Mouse (Mus musculus) frontal cortex, postnatal 36 days (tissue): ENCODE data around the gene Tmem97.
A peak's percentile ranks its signal among the peaks of the same experiment; 100 is the strongest.
"Not testable (repeated sequence)": the region's sequence is repeated elsewhere in the genome, so short reads cannot be mapped to it uniquely, and the experiment has no call there.

ENCODE experiments used
- DNase-seq, 2 experiments: peaks; one replicate each; pipeline ENCODE4 v3.0.0; 2022; ENCODE audit warnings: low spot score in 2 of 2

Tmem97 gene

GRCm38 (mm10) chr11:78549491-78549987 lies 1.0 kb downstream of the Tmem97 start:
- DNase-seq = no peak

DNA sequence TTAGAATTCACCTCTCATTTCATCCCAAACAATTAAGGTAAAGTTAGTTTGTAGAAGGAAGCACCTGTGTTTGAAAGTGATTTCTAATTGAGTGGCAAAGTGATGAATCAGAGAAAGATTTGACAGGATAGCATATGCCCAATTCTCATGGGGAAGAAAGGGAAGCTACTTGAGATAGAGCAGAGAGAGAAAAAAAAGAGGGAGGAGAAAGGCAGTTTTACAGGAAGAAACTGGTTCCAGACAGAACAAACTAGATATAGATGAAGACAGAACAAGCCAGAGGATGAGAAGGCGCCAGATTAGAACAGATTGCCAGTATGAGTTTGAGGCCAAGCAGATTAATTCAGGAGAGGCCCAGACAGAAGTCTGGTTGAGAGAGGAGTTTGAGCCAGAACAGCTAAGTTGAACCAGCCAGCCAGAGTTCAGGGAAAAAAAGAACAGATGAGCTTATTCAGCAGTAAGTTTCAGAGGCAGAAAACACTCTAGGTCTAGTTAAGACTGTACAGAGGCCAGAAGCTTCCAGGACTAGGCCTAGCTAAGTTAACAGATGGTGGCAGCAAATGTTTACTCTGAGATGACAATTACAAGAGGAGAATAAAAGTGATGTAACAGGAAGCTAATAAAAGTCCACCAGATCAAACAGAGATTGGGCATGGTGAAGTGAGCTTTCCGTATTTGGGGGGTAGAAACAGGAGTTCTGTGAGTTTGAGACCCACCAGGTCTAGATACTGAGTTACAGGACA lies 2.7 kb downstream of the Tmem97 start:
- DNase-seq = no peak

- DNase-seq = no peak
These were observed 5.4 kb downstream of the Tmem97 start for GRCm38 (mm10) chr11:78545181-78545580.

DNA sequence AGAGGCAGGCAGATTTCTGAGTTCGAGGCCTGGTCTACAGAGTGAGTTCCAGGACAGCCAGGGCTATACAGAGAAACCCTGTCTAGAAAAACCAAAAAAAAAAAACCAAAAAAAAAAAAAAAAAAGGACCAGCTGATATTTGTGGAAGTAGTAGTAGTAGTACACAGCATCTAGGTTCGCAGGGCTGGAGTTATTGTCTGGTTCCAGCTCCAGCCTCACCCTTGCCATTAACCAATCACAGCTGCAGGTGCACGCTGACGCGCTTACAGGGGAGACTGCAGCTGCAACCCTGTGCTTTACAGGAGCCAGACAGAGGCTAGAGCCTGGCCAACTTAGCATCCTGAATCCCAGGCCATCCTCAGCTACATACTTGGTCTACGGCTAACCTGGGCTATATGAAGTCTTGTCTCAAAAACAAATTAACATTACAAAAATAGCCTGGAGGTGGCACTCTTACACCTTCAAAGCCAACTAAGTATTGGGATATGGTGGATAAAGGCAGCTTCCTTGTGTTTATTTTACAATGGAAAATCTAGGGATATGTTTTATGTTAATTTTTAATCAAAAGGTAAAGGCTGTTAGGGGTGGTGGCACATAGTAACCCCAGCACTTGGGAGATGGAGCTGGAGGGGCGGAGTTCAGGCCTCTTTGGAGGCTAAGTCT lies 6.0 kb downstream of the Tmem97 start:
- no peak for DNase-seq

- no peak for DNase-seq
These were observed 10.2 kb downstream of the Tmem97 start for GRCm38 (mm10) chr11:78540358-78540757.

DNA sequence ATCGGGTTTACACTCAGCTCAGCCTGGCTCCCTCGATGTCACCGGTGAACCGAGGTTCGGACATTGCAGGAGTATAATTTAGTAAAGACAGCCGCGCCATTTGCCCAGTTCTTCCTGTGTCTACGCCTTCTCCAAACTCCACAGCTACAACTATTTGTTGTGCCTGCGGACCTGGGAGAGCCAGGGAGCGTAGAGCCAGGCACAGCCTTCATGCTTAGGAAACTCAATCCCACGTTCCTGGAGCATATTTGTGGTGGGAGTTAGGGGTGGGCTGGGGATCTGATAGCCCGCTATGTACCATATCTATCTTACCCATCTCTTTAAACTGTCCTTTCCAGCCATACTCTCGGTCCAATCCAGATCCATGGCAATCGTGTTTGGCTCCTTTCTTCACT lies 13.9 kb downstream of the Tmem97 start:
- DNase-seq = no peak

DNA sequence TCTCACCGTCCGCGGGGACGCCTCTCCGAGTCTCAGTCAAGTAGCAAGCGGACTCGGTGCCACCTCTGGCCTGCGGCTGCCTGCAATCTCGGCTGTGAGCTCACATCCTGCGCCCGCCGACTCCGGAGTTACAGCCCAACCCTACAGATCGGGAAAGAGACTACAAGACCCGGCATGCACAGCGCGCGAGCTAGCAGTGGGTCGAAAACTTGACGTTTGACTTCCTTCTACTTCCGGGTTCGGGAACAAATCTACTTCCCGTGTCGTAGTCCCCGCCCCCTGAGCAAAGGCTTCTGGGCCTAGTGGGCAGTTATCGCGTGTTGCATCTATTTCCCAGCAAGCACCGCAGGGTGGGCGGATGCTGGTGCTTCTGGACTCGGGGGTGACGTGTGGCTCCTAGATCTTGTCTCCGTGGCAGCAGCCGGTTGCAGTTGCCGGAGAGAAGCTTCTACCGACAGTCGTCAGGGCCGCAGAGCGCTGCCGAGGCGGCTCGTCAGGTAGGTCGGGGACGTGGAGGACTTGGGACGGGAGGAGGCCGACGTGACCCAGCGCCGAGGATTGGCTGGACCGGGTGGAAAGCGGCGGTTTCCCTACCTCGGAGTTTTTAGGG lies 14.4 kb downstream of the Tmem97 start, which contains the start of the genes Tnfaip1 and Ift20:
TSS of gene Tnfaip1 (minus strand) at position 253 of the 610 bp plus-strand sequence.
TSS of gene Ift20 (plus strand) at position 282 of the 610 bp plus-strand sequence.
- peak; percentile 97 to 98 for DNase-seq

- no peak for DNase-seq
These were observed 15.0 kb downstream of the Tmem97 start for GRCm38 (mm10) chr11:78535376-78536079.

- DNase-seq = no peak
These were observed 16.1 kb downstream of the Tmem97 start for GRCm38 (mm10) chr11:78534516-78534915.

- DNase-seq = not testable (repeated sequence)
These were observed 19.1 kb downstream of the Tmem97 start for GRCm38 (mm10) chr11:78531515-78531914.

- DNase-seq = no peak
These were observed 19.5 kb downstream of the Tmem97 start for GRCm38 (mm10) chr11:78531046-78531445.

DNA sequence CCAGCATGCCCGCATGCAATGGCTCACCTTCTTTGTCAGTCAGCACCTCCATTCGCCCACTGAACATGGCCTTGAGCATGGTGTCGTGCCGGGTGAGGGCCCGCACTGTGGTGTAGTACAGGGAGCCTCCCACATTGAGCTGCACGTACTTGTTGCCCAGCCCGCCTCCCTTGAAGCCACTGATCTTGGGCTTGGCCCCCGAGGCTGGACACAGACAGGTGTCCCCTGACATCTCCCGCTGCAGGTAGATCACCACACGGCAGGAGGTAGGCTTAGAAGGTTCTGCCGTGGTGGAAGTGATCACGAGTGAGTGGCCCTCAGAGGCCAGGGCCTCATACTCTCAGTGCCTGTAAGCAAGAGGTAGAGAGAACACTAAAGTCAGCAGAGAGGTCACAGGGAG lies 20.6 kb downstream of the Tmem97 start:
- DNase-seq = no peak

DNA sequence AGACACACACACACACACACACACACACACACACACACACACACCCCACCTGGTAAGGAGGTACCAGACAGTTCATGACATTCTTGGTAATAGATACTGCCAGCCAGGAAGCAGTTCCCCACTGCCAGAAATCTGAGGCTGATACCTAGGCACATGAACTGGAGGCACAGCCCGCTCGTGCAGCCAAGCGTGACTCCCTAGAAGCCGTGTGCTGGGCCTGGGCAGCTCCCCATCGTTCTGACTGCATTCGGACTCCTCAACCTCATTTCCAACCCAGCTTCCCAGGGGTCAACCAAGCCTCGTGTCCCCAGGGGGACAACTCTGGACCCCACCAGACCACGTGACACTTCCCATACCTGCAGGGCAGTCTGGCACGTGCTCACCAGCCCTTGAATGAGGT lies 21.9 kb downstream of the Tmem97 start:
- DNase-seq = no peak

GRCm38 (mm10) chr11:78524838-78525237 lies 25.7 kb downstream of the Tmem97 start:
- no peak for DNase-seq

- DNase-seq = no peak
These were observed 27.2 kb downstream of the Tmem97 start for GRCm38 (mm10) chr11:78523241-78523955.

- no peak for DNase-seq
These were observed 28.0 kb downstream of the Tmem97 start for GRCm38 (mm10) chr11:78522481-78522997.

DNA sequence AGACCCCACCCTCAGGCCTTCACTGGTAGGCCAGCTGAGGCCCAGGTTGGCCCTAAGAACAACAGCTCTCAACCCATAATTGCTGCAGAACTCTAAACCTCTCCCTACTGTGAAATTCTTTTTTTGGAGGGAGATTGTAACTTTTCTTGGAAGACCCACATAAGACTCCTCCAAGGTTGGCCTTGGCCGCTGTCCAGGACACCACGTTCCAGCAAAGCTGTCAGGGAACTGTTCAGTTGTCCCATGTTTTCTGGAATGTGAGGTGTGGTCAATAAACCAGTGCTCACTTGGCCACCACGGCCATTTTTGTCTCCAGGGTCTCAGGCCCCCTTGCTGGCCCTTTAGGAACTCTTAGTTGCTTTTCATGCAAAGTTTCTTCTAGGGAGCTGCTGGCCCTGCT lies 28.7 kb downstream of the Tmem97 start:
- DNase-seq = no peak

DNA sequence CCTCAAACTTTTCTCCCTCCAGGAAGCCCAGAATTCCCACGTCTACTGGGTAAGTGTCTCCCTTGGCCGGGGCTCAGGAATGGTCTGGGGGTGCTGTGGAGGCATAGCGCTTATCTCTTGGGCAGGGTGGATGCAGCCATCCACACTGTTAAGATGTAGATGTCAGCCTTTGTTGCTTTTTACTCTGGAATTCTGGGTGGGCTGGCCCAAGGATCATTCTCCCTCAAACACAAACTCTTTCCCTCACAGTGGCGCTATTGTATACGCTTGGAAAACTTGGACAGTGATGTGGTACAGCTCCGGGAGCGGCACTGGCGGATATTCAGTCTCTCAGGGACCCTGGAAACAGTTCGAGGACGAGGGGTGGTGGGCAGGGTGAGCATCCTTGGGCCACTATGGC lies 31.6 kb downstream of the Tmem97 start:
- no peak for DNase-seq

DNA sequence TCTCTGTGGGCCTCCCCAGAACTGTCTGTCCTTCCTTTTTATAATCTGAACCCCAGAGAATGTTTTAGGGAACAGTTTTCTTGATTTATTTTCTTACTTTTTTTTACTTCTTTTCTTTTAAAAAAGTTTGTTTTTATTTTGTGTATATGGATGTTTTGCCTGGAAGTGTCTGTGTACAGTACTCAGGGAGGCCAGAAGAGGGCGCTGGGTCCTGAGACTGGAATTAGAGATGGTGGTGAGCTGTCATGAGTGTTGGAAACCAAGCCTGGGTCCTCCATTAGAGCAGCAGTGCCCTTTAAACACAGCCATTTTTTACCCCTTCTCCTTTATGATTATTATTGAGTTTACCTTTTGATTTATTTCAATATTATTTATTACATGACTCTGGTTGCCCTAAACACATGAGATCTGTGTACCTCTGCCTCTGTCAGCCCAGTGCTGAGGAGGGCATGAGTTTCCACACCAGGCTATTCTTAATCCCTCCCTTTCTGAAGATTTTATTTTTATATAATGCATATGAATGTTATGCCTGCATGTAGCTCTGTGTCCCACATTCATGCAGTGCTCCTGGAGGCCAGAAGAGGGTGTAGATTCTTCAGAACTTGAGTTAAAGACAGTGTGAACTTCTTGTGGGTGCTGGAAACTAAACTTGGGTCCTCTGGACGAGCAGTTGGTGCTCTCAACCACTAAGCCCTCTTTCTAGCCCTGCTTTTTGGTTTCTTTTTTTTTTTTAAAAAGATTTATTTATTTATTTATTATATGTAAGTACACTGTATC lies 34.8 kb downstream of the Tmem97 start:
- DNase-seq = no peak

- no peak for DNase-seq
These were observed 37.3 kb downstream of the Tmem97 start for GRCm38 (mm10) chr11:78513106-78513790.
